Mouse (Mus musculus) midbrain, embryonic 15.5 days (tissue): ENCODE results near the gene Fam84b. TPM values are rescaled to one million over a fixed set of nuclear protein-coding genes. Genes with fewer than 3 reads are reported as not detected.

Source experiments
- ATAC-seq: fragments of 200-750 bp; cut with Nextera tagmentation; replicated peaks from 2 replicates; pipeline ENCODE4 v1.8.0; 2017; ENCODE audit warnings: moderate TSS enrichment
- H3K27ac ChIP-seq: fragments of 300-500 bp; sonication (generic); 2 replicates; pipeline ENCODE4 v1.5.1; 2015; ENCODE audit warnings: mild to moderate bottlenecking, inconsistent platforms
- H3K27me3 ChIP-seq: fragments of 300-500 bp; sonication (generic); replicated peaks from 2 replicates; pipeline ENCODE4 v1.6.1; 2015; ENCODE audit warnings: inconsistent platforms
- H3K36me3 ChIP-seq: fragments of 300-500 bp; sonication (generic); replicated peaks from 2 replicates; pipeline ENCODE4 v1.6.1; 2015; ENCODE audit warnings: inconsistent platforms
- H3K4me1 ChIP-seq: fragments of 300-500 bp; sonication (generic); 2 replicates; pipeline ENCODE4 v1.6.1; 2015; ENCODE audit warnings: inconsistent platforms
- H3K4me2 ChIP-seq: fragments of 300-500 bp; sonication (generic); 2 replicates; pipeline ENCODE4 v1.6.1; 2015; ENCODE audit warnings: inconsistent platforms, mild to moderate bottlenecking, moderate library complexity
- H3K4me3 ChIP-seq: fragments of 300-500 bp; sonication (generic); 2 replicates; pipeline ENCODE4 v1.5.1; 2015; ENCODE audit warnings: mild to moderate bottlenecking, inconsistent platforms
- H3K9ac ChIP-seq: fragments of 300-500 bp; sonication (generic); 2 replicates; pipeline ENCODE4 v1.6.1; 2015; ENCODE audit warnings: mild to moderate bottlenecking, inconsistent platforms
- H3K9me3 ChIP-seq: fragments of 300-500 bp; sonication (generic); 2 replicates; pipeline ENCODE4 v1.6.1; 2016; ENCODE audit warnings: inconsistent platforms
- WGBS: fragments of 180-500 bp; shearing (Covaris S2); methylation state at CpG from one replicate; pipeline ENCODE4 v1.1.7; 2015; ENCODE audit warnings: mixed read lengths; 5-methylcytosine and 5-hydroxymethylcytosine counted together
- polyA plus RNA-seq: library from polyadenylated mRNA; unstranded; fragments of >200 nt; fragmentation: Nextera tagmentation; extraction: Ambion mirVana; gene quantifications from 2 replicates; pipeline ENCODE4 v1.2.1, GENCODE M21; 2015

Gene Fam84b
- polyA plus RNA-seq, 1 experiment from 2014 or later: 9.5 TPM

- Histone ChIP-seq H3K4me2 (peak overlapping the region; percentile 100), H3K4me1 (peaks cover 26% of the 10 kb centered on the region), H3K9me3 (no peaks in the 10 kb centered on the region), H3K4me3 (peak overlapping the region; percentile 85), H3K27ac (peak overlapping the region; percentile 78), H3K36me3 (no peaks in the 10 kb centered on the region), H3K9ac (peak overlapping the region; percentile 80), H3K27me3 (peaks cover 3% of the 10 kb centered on the region; the same call in 1 of the 2 replicates)
- WGBS: under 1% methylated on average over 45 of the region's 45 CpGs
- peak; percentile 40 for ATAC-seq
Observed at GRCm38 (mm10) chr15:60823870-60824709, 29.5 kb downstream of the Fam84b start.

DNA sequence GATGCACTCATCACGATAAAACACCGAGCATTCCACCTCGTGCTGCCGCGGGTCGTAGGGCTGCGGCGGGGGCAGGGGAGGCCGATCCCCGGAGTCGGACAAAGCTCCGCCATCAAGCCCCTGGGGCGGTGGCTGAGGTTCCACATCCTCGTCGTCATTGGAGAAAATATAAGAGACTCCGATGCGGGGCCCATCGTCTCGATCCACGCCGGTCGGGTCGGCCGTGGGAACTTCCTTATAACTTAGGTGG, 30.0 kb downstream of the Fam84b start:
- WGBS: under 1% methylated on average over 24 of the region's 24 CpGs
- Histone ChIP-seq H3K4me3 (peak overlapping the region; percentile 85), H3K36me3 (no peaks in the 10 kb centered on the region), H3K9me3 (no peaks in the 10 kb centered on the region), H3K4me2 (peak overlapping the region; percentile 100), H3K4me1 (peaks cover 26% of the 10 kb centered on the region), H3K27ac (peak overlapping the region; percentile 78; the same call in 1 of the 2 replicates), H3K27me3 (peaks cover 3% of the 10 kb centered on the region; the same call in 1 of the 2 replicates), H3K9ac (peak overlapping the region; percentile 80)
- ATAC-seq: no peak

DNA sequence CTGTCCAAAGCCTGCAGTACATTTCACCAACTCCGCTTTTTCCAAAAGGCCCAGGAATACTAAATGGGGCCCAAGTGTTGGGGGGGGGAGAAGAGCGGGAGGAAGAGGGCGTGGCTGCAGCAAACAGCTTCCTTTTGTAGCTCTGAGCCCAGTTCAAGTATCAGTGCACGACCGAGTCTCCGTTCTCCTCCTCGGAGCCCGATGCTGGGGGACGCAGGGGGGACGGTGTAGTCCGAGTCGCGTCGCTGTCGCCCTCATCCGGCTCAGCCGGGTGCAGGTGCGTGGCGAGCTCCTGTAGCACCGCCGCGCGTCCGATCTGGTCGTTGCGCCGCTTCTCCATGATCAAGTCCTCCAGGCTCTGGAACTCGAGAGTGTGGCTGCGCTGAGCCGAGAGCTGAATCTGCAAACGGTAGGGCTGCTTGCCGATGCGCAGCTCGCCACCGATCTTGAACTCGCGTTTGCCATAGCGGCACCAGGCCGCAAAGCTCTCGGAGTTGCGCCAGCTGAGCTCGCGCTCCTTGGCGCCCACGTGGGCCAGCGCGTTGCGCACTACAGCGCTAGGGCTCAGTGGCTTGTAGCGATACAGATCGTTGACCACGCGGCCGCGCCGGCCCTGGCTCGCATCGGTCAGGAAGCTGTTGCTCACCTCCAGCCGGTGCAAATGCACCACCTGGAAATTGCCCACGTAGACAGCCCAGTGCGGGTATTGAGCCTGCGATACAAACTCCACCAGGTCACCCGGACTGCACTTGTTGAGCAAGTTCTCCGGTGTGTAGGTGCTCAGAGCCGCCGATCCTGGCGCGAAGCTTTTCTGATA, 30.6 kb downstream of the Fam84b start:
- Histone ChIP-seq H3K4me3 (peak overlapping the region; percentile 85), H3K4me1 (peaks cover 26% of the 10 kb centered on the region), H3K9me3 (no peaks in the 10 kb centered on the region), H3K9ac (peak overlapping the region; percentile 80), H3K4me2 (peak overlapping the region; percentile 100), H3K36me3 (no peaks in the 10 kb centered on the region), H3K27me3 (peaks cover 3% of the 10 kb centered on the region; the same call in 1 of the 2 replicates), H3K27ac (peak overlapping the region; percentile 74)
- 1% methylated on average over 68 of the region's 68 CpGs for WGBS
- ATAC-seq: peak; percentile 83

DNA sequence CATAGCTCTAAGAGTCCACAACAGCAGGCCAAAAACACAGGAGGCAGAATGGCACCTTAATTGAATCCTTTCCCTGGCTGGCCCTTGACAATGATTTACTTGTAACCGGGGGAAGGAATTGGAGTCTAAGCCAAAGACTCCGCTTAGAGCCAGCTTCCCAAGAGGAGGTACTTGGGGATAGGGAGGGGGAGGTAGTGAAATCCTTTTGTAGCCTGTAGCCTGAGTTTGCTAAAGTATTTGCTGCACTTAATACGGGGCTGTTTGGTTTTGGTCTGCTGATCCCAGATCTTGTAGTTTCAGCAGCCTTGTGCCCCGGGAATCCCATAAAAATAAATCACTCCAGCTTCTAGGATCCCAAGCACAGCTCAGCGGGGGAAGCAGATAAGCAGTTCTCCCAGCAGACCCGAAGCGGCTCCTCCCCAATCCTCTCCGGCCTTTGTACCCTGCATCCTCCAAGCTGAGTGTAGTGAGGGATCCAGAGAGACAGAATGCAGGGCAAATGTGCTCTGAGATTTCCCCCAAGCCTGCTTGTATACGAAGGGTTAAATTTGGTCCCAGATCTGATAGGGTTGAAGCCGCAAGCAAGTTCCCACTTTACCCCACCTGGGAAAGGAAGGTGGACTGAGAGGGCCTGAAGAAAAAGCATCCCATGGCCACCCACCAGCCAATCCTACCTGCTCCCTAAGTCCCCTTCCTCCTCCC, 31.3 kb downstream of the Fam84b start:
- no peaks in the 10 kb centered on the region for H3K9me3 ChIP-seq
- 3% methylated on average over 10 of the region's 10 CpGs for WGBS
- H3K4me3 ChIP-seq: peak overlapping the region; percentile 85
- H3K36me3 ChIP-seq: no peaks in the 10 kb centered on the region
- peak; percentile 46; the same call in 1 of the 2 replicates for ATAC-seq
- H3K4me2 ChIP-seq: peak overlapping the region; percentile 100
- peaks cover 3% of the 10 kb centered on the region; the same call in 1 of the 2 replicates for H3K27me3 ChIP-seq
- H3K27ac ChIP-seq: peak overlapping the region; percentile 74
- peaks cover 26% of the 10 kb centered on the region for H3K4me1 ChIP-seq
- peak overlapping the region; percentile 80 for H3K9ac ChIP-seq

DNA sequence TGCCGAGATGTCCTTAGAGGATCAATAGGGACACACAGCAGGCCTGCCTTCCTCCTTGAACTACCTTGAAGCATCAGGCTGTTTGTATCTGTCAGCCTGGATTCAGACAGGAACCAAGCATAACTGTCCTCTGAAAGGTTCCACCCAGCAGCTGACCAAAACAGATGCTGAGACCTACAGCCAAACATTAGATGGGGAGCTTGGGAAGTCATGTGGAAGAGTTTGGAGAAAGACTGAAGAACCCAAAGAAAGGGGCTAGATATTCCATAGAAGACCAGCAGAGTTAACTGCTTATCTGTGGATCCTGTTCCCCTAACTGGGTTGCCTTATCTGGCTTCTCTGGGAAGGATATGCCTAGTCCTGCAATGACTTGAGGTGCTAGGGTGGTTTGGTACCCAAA, 35.1 kb downstream of the Fam84b start:
- no peak overlapping the region for H3K4me2 ChIP-seq
- WGBS: 94% methylated on average over 1 of the region's 1 CpGs

DNA sequence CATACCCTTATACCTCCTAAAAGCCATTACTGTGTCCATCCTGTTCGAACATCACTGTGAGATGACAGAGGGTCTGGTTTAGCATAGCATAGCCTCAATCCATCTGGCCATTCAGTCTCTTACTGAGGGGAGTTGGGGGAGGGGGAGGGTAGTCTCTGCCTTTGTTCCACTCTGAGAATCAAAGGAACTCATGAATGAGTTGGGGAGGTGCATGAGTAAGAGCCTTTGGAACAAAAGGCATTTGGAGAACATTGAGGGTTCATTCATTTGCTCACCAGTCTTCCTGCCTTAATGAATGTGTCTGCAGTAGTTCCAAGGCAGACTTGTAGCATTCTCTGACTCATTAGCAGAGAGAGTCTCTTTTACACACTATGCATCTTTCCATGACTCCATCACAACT, 37.1 kb downstream of the Fam84b start:
- Histone ChIP-seq H3K36me3 (no peaks in the 10 kb centered on the region), H3K9me3 (no peaks in the 10 kb centered on the region), H3K4me2 (no peak overlapping the region), H3K4me1 (no peaks in the 10 kb centered on the region; the same call in 1 of the 2 replicates), H3K27me3 (no peaks in the 10 kb centered on the region), H3K9ac (no peak overlapping the region), H3K27ac (no peak overlapping the region), H3K4me3 (no peak overlapping the region)
- no peak for ATAC-seq
- 23% methylated on average over 1 of the region's 1 CpGs for WGBS

More for the DNA sequence above, 35.1 kb downstream of the Fam84b start:
- peaks cover 13% of the 10 kb centered on the region for H3K4me1 ChIP-seq
- H3K9me3 ChIP-seq: no peaks in the 10 kb centered on the region
- no peak overlapping the region for H3K4me3 ChIP-seq
- no peaks in the 10 kb centered on the region for H3K36me3 ChIP-seq
- H3K9ac ChIP-seq: no peak overlapping the region
- no peaks in the 10 kb centered on the region for H3K27me3 ChIP-seq
- ATAC-seq: no peak
- no peak overlapping the region for H3K27ac ChIP-seq

DNA sequence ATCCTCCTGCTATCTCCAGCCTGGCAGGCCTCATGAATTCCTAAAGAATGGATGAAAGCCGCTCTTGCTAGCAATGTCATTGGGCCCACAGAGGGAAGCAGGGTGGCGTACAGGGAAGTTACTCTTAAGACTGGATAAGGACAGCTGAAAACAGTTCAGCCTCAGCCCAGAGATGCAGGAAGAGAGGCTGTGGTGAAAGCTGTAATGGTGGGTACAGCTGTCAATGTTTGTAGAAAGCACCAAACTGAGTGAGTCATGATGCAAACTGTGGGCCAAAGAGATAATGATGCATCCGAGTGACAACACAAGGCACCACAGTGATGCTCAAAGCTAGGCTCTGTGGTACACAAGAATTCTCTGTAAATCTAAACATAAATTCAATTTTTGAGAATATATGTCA, 39.0 kb downstream of the Fam84b start:
- H3K27me3 ChIP-seq: no peaks in the 10 kb centered on the region
- no peaks in the 10 kb centered on the region for H3K36me3 ChIP-seq
- no peak for ATAC-seq
- WGBS: 84% methylated on average over 3 of the region's 3 CpGs
- no peak overlapping the region for H3K4me2 ChIP-seq
- H3K4me3 ChIP-seq: no peak overlapping the region
- H3K9me3 ChIP-seq: no peaks in the 10 kb centered on the region
- H3K4me1 ChIP-seq: no peaks in the 10 kb centered on the region
- no peak overlapping the region for H3K27ac ChIP-seq
- no peak overlapping the region for H3K9ac ChIP-seq

DNA sequence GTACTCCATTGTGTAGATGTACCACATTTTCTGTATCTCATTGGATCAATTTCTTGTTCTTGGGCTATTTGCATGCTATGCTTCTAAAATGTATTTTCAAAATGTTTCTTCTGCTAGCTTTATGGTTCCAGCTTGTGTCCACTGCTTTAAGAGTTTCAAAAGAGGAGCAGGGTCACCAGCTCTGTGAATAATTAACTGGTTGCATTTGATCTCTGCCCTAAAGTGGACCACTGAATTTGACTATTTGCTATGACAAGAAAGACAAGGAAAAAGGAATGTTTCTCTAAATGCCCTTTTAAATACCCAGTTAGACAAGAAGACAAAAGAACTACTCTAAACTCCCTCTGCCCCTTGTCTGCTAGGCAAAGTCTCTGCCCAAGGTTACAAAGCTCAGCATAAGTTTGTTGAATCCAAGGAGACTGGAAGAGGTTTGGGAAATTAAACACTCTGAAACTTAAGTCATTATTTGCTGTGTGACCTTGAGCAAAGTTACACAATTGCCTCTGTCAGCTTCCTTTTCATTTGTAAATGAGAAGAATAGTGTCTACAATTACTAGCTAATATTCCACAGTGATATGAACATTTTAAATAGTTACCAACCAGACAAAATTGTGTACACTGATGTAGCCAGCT, 60.4 kb downstream of the Fam84b start:
- Histone ChIP-seq H3K9me3 (no peaks in the 10 kb centered on the region), H3K4me1 (no peaks in the 10 kb centered on the region), H3K27ac (no peak overlapping the region), H3K27me3 (no peaks in the 10 kb centered on the region), H3K36me3 (no peaks in the 10 kb centered on the region), H3K9ac (no peak overlapping the region), H3K4me2 (no peak overlapping the region), H3K4me3 (no peak overlapping the region)
- no peak for ATAC-seq

GRCm38 (mm10) chr15:60789084-60789483, 64.5 kb downstream of the Fam84b start:
- no peak for ATAC-seq
- 72% methylated on average over 1 of the region's 1 CpGs for WGBS
- no peaks in the 10 kb centered on the region for H3K36me3 ChIP-seq

DNA sequence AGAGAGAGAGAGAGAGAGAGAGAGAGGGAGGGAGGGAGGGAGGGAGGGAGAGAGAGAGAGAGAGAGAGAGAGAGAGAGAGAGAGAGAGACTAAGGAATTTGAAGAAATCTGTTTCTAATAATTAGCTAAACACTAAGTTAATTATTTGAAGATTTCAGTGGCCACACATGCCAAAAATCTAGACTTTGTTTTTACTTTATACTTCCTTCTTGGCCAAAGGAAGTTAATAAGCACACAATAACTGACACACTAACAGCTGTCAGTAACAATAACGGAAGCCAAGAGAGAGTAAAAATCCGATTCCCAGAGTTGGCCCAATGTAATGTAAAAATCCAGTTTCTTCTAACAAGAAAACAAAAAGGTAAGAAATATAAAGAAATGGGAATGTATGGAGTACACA, 69.8 kb downstream of the Fam84b start:
- no peak overlapping the region for H3K4me3 ChIP-seq
- H3K4me2 ChIP-seq: no peak overlapping the region
- no peaks in the 10 kb centered on the region for H3K4me1 ChIP-seq
- ATAC-seq: no peak
- no peak overlapping the region for H3K9ac ChIP-seq
- H3K36me3 ChIP-seq: no peaks in the 10 kb centered on the region
- 90% methylated on average over 2 of the region's 2 CpGs for WGBS
- H3K9me3 ChIP-seq: no peaks in the 10 kb centered on the region
- no peak overlapping the region for H3K27ac ChIP-seq
- H3K27me3 ChIP-seq: no peaks in the 10 kb centered on the region

More at GRCm38 (mm10) chr15:60789084-60789483, 64.5 kb downstream of the Fam84b start:
- Histone ChIP-seq H3K27ac (no peak overlapping the region), H3K4me3 (no peak overlapping the region), H3K9ac (no peak overlapping the region), H3K9me3 (no peaks in the 10 kb centered on the region), H3K27me3 (no peaks in the 10 kb centered on the region), H3K4me1 (no peaks in the 10 kb centered on the region), H3K4me2 (no peak overlapping the region)

DNA sequence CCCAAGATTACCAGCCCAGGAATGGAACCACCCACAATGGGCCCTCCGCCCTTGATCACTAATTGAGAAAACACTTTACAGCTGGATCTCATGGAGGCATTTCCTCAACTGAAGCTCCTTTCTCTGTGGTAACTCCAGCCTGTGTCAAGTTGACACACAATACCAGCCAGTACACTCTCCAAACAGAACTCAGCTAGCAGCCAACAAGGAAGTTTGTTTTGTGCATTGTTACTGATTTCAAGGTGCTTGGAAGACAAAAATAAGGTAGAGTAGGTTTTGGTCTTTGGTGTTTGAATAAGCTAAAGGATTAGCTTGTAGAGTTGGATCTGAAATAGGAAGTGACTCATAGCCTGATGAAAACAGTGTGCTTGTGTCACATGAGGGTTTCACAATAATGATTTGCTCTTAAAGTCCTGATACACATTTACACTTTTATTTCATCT, 74.0 kb downstream of the Fam84b start:
- WGBS: 85% methylated on average over 1 of the region's 1 CpGs
- H3K4me3 ChIP-seq: no peak overlapping the region
- H3K27me3 ChIP-seq: no peaks in the 10 kb centered on the region
- ATAC-seq: no peak
- no peaks in the 10 kb centered on the region for H3K9me3 ChIP-seq
- H3K9ac ChIP-seq: no peak overlapping the region
- no peaks in the 10 kb centered on the region for H3K36me3 ChIP-seq
- H3K4me2 ChIP-seq: no peak overlapping the region
- no peaks in the 10 kb centered on the region for H3K4me1 ChIP-seq
- H3K27ac ChIP-seq: no peak overlapping the region

DNA sequence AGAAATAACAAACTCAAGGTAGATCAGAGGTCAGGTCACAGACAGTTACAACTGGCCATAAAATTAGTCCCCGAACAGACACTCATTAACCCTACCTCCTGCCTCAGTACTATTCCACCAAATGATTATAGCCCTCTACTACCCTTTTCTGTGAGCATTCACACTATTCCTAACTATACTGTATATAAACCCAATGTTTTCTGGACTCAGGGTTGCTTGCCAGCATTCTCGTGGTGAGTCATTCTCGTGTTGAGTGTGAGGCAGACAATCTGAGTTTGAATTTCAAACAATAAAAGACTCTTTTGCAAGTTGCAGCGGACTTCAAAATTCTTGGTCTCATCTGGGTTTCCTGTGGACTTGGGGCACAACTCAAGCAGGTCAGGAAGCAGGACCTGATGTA, 74.5 kb downstream of the Fam84b start:
- Histone ChIP-seq H3K27me3 (no peaks in the 10 kb centered on the region), H3K27ac (no peak overlapping the region), H3K4me2 (no peak overlapping the region), H3K4me3 (no peak overlapping the region), H3K9ac (no peak overlapping the region), H3K9me3 (no peaks in the 10 kb centered on the region), H3K4me1 (no peaks in the 10 kb centered on the region), H3K36me3 (no peaks in the 10 kb centered on the region)
- WGBS: 88% methylated on average over 4 of the region's 4 CpGs
- ATAC-seq: no peak
